Mouse (Mus musculus): ENCODE data around the gene Slc20a1.

Gene Slc20a1

DNA sequence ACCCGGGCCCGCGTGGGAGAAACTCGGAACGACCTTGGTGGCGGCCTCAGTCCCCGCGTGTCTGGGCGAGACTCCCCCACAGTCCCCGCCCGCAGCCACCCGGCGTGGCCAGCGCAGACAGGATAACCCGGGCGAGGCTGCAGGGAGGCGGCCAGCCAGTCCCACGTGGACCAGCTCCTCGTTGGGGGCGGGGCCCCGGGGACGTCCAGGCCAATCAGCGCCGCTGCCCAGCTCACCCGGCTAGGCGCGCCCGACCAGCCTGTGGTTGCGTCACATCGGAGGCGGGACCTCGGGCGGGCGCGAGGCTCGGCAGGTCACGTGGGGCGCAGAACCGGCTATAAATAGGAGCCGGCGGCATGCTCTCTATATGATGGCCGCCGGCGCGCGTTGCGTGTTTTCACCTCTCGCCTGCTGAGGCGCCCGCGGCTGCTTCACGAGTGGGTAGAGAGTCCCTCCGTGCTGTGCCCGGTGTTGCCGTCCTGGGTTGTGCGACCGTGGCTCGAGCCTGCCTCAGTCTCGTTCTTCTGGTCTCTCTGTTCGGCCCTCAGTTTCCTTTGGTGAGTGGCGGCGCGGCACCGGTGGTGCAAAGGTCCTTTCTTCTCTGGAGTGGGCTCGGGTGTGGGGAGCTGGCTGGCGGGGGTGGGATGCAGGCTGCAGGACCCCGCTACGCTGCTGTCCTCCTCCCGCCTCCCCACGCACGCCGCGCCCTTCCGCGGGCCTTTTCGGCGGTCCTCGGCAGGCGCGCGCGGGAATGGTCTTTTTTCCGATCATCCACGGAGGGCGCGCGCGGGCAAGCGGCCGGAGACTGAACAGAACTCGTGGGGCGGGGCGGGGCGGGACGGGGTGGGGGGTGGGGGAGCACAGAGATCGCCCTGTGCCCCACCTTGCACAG is at the start of gene Slc20a1:
Gene Slc20a1, plus strand, starts transcription at position 329 of the 892 bp plus-strand sequence.
- DNase-seq: peak; percentile 99

DNA sequence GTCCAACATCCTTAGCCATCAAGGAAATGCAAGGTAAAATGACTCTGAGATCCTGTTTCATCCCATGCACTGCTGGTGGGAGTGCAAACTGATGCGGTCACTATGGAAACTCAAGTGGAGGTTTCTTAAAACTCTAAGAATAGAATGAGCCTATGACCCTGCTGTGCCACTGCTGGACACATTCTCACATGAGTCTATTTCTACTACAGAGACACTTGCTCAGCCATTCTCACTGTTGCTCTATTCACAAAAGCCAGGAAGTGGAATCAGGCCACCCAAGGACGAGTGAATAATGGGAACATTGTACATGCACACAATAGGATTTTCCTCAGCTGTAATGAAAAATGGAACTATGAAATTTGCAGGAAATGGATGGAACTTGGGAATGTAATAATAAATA is 49.7 kb upstream of the Slc20a1 start:
- DNase-seq: peak; percentile 73

DNA sequence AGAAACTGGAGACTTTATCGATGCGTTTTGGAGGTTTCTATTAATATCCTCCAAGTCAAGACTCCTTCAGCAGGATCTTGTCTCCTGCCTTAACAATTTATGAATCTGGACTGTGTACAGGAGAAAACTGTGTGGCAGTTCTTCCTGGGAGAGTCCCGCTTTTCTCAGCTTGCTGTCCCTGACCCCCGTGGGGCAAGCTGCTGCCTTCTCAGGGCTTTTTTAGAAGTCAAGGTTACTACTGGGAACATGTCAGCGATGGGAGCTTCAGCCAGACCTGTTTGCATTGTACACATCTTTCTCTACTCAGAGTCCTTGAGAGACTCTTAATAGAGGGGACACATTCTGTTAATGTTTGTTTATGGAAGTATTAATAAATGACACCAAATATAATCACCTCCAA is 48.2 kb upstream of the Slc20a1 start:
- no peak for DNase-seq

DNA sequence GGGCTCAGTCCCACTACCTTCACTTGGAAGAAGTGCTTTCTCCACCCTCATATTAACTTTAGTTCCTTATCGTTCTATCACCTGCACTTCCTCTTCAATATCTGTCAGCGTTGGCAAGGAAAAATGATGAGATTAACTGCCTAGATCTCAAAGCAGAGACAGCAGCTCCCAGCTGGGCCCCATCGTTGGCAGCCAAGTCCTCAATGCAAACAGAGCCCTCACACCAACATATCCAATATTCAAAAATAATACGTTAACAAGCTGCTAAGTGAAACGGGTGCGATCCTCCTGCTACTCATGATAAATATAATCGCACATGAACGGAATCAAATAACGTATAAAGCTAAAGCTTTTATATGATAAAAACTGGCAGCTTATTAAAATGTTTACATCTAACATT is 47.5 kb upstream of the Slc20a1 start:
- no peak for DNase-seq

DNA sequence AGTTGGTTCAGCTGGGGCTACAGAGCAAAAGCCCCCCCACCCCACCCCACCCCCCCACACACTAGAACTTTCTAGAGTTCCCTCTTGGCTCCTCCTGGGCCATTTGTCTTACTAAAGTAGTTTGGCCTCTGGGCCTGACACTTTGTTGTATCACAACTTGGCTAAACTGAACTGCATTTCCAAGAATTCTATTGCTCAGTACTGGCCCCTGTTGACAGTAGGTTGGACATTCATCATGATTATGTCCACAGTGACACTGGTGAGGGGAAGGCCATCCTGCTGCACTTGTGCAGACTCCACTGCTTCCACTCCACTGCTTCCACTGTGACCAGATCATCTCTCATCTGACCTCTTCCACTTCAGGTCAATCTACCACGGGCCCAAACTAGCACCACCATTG is 45.8 kb upstream of the Slc20a1 start:
- no peak for DNase-seq

DNA sequence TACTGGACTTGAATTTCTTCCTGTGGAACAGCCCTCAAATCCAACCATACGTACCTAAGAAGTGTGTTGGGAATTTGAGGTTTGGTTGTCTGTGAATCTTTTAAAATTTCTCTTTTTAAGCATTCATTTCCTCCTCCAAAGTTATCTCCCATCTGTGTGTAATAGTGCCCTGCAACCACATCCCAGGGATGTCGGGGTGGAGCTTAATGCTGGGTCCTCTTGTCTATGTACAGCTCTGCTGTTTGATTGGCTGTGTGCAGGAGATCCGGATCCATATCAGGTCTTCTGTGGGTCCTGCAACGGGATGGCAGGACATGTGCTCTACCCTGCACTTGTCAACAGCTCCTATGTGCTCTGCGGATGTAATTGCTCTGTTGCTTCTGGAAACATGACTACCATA is 33.7 kb upstream of the Slc20a1 start:
- DNase-seq: no peak

DNA sequence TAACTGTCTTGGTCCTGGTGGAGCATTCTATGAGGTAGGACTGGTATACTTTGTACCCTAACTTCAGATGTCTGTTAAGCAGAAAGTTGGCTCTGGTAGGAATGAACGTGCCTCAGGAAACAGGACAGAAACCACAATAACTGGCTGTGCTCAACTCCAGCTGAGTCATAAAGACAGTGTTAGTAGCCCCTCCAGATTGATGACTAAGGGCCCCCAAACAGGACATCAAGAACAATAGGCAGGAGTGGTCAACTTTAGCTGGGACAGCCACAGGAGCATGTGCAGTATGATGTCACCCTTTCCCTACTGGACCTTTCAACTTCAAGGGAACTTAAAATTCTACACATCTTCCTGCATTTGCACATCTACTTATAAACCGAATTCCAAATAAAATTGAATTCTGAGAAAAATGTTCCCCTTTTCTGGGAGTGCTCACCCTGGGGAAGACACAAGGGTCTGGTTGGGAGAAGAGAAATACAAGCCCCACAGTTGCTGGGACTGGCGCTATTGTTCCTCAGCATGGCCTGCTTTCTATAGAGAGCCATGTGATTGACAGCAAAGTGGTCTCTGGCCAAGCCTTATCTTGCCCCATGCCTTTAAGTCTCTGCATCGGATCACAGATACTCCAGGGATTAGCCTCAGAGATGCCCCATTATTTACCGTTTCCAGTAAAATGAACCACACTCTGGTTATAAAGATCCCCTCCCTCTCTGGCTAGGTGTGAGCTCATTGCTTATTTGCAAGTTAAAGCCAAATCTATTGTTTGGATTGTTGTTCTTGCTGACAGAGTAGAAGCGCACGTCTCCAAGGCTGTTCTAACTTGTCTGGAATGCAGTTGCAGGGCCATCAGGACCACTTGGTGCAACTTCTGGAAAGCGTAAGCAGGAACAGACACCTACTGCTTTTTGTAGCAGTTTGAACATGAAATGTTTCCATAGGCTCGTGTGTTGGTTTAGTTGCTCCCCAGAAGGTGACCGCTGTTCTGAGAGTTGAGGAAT is 31.8 kb upstream of the Slc20a1 start:
- no peak for DNase-seq

DNA sequence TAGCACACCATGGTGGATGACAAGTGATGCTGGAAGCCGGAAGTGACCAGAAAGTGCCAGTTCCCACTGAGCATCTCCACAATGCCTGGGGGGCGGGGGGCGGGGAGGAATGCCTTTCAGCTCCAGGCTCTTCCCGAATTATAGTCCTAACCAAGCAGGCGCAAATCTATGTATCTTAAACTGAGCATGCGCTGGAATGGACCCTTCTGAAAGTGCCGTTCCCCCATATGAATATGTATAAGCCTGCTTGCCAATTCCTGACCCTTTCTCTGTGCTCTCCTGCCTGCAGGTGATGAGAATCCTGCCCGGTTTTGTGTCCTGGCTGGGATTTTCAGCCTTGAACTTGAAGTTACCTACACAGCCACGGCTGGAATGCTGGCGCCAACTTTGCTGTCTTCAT is 25.2 kb upstream of the Slc20a1 start:
- no peak for DNase-seq

DNA sequence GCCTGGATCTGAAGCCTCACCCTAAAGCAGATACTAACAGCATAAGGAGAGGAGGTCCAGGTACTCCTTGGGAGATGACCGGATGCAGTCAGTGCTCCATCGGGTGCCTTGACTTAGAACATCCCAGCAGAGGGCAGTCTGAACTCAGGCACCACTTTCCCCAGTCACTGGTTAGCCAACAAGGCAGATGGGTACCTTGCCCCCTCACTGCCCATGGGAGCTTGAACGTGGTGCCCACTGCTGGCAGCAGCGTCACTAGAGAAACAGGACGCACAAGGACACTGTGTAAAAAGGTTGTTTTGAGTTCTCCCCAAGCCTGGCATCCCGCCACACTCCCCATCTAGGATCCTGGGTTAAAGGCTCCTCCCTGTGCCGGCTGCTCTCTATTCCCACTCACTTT is 24.1 kb upstream of the Slc20a1 start:
- DNase-seq: peak; percentile 78

DNA sequence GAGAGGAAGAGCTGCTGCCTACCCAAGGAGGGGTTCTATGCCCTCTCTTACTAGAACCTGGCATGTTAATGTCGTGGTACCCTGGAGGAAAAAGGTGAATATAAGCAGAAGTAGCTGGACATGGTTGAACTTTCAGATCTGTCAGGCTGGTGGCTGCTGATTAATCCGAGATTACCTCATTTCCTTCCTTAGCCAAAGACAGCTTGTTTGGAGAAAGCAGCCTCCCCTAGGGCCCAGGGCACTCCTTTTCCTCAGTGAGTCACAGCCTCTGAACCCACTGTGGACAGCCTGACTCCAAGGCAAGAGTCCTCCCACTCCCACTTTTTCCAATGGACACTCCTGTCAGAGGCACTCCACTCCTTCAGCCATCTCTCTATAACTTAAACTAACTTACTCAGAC is 22.9 kb upstream of the Slc20a1 start:
- DNase-seq: no peak

DNA sequence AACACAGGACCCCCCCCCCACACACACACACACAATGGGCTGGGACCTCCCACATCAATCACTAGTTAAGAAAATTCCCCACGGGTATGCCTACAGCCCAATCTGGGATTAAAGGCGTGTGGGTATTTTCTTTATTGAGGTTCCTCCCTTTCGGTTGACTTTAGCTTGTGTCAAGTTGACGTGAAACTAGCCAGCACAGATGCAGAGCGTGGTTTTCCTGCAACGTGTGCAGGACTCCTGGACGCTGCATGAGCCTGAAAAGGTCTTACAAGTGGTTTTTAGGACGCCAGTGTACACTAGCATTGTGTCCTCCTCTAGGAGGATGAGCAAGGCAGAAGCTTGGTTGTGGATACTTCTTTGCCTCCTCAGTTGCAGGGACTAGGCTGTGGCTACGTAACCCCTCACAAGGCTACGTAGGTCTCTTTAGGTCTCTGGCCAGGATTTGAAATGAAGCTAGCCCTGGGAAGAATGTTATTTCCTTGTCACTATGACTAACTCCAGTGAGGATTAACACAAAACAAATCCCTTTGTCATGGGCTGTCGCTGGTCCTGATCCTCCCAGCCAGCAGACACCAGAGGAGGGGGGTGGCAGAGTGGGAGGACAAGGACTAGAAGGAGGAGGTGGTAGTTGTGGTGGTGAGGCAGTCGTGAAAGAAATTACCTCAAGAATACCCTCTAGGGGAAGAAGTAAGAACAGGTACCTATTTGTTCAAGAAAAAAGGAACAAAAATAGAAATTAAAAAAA is 21.7 kb upstream of the Slc20a1 start:
- DNase-seq: peak; percentile 68

DNA sequence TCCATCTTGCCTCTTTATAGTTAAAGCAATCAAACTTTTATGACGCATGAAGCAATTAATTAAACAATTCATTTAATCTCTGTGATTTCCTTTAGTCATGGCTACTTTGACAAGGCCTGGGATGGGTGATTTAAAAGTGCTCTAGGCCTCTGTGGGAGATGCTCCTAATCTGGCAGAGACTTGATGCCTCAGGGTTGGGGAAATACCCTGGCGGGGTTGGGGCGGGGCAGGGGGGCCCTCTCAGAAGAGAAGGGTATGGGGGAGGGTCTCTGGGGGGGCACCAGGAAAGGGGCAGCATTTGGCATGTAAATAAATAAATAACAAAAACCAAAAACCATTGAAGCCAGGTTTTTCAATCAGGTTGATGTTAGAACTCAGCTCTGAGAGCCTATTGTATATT is 20.9 kb upstream of the Slc20a1 start:
- no peak for DNase-seq

DNA sequence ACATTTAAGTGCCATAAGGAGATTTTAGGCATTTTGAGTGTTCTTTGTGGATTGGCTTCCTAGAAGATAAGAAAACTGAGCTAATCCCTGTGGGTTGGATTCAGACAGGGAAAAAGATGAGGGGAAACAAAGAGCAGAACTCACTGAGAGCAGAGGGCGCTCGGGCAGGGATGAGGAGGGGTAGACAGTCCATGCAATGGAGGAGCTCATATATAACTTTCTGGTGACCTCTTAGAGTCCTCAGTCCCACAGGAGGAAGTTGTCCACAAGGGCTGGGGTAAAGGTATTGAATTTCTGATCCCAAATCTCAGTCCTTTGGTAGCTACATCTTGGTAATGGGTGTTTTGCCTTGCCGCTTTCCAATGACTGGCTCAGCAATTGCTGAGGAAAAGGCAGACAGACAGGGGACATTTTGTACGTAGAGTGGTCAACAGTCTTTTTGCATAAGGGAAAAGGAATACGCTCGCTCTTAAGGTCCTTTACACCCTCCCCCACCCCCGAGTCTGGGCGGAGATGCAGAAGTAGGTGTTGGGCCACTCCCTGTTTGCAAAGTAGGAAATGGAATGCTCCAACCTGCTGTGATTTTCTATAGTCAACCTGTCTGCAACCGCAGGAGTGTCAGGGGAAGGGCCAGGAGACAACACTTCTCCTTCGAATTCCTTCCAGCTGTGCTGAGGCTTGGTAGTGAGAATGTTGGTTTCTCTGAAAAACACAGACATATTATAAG is 20.2 kb upstream of the Slc20a1 start:
- no peak for DNase-seq

DNA sequence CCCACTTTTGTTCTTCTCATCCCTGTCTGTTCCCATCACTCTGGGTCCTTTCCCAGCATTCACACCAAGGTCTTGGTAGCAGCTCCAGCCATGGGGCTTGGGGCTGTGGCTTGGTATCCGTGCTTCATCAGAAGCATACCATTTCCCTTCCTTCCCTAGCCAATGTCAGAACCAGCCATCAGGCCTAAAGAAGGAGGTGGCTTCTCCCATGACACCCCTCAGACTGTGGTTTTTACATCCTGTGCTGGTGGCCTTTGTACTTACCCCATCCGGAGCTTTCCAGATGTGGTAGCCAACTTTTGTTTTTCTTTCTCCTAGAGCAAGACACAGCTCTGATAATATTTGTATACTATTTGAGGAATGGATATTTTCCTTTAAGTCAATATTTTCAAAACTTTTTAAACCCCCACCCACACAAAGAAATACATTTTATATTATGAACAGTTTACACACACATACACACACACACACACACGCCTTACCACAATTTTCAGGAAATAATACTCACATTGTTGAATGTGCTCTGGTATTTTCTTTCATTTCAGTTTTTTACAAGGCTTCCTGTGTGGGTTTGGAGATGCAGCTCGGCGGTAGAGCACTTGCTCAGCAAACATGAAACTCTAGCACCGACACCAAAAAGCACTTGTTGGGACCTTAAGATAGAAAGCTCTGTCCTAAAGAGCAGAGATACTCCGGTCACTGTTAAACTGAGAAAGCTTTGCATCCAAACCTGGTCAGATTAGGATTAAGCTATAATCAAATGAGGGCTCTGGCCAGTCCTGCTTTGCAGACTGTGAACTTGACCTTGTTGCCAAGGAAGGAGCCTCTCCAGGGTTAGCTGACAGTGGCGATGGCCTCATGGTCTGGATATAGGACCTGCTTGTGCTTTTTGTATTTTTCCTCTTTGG is 18.4 kb upstream of the Slc20a1 start:
- no peak for DNase-seq

DNA sequence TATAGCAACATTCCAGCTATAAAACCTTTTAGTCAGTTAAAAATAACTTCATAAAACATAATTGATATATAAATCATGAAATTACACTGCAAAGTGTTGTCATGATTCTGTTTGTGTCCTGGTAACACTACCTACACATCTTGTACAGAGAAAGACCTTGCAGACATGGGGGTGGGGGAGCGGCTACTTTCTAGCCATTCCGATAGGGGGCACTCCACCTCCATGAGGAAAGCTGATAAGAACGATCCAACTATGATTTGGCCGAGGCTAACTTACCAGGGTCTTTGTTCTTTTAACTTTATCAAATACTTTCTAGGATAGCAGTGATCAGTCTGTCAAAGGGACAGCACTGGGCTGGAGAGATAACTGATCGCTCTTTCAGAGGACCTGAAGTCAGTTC is 17.1 kb upstream of the Slc20a1 start:
- no peak for DNase-seq

DNA sequence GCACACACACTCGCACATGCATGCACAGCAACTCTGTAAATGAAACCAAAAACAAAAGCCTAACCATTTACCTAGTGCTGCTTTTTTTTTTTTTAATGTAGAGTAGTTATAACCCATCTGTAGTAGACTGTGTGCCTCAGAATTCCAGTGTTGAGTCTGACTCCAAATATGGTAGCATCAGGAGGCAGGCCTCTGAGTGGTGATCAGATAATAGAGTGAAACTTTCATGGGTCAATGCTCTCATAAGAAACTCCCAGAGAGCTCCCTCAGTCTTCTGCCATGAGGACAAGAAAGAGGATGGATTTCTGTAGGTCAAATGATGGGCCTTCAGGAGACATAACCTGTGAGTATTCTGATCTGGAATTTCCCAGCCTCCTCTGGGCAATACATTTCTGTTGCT is 16.2 kb upstream of the Slc20a1 start:
- DNase-seq: no peak

DNA sequence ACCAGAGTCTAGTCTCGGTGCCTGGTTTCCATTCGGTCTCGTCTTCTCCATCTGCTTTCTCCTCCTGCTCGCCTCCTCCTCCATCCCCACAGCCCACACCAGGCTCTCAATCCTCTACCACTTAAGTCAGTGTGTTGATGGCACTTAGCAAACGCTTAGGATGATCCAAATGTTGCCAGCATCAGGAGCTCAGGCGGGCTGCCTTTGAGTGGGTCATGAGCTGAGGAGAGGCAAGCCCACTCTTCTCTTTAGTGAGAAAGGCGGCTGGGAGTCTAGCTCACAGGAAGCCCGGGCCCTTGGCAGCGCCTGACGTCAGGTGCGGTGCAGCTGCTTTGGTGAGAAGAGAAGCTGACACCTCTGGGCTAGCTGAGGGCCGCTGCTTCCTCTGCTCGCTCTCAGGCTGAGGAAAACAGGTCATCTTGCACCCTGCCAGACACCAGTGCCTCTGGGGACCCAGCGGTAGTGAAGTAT is 15.0 kb upstream of the Slc20a1 start:
- DNase-seq: no peak

DNA sequence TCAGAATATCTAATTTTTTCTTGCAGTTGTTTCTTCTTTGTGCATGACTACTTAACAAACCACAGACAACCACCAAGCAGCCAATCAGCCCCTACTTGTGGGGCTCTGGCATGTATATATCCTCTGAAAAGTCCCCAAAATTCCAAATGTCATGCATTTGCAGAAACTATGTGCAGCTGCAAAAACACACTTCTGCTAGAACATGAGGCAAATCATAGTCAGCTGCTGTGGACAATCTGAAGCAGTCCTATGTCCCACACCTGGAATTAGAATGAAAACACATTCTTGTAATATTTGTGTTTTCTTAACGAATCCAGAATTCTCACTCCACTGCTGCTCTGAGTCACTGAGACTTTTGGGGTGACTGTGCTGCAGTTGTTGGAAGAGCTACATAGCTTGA is 13.7 kb upstream of the Slc20a1 start:
- DNase-seq: no peak

DNA sequence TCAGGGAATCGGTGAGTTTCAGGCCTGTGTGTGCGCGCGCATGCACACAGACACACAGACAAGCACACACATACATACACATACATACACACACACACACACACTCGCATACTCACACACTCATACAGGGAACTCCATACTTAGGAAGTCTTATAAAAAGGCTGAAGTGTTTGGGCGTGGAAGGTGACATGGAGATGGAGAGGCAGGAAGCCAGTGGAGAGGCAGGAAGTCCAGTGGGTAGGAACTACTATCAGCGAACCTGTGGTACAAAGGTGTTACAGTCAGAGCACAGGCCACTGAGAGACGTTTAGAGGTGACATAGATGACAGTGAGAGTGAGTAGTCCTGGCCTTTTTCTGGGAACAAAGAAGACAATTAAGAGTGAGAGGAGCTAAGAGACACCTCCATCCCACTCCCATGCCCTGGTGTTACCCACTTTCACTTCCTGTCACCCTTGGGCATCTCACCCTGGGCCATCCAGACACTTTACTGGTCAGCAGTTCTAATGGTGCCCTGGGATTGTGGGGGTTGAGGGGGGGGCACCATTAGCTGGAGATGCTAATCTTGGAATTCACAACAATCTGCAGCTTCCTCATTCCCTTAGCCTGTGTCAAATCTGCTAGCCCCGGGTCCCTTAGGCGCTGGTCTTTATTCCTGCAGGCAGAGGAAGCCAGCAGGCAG is 12.8 kb upstream of the Slc20a1 start:
- DNase-seq: no peak

DNA sequence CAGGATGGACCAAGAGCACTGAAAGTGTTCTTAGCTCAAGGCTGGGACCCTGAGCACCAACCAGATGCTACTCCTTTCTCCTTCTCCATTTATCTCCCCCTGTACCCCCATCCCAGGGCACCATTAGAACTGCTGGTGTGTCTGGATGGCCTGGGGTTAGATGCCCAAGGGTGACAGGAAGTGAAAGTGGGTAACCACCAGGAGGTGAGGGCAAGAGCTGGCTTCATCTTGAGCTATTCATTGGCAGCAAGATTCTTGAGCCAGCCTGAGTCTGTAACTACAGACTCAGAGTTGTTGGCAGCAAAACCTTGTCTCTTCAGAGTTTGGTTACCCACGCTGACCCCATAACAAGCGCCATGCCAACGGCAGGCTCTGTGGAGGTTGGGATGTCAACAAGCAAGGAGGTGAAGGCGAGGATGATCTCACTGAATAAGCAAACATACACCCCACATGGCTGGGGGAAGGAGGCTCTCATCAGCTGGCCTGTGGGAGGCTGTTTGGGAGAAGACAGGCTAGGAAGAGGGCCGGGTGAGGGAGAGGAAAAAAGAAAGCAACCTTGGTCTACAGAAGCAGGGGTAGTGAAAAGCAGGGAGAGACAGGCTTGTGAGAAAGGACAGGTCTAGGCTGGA is 12.2 kb upstream of the Slc20a1 start:
- no peak for DNase-seq
